Mouse (Mus musculus) stomach, embryonic 16.5 days (tissue): ENCODE data around the gene Hadhb. TPM values are rescaled to one million over a fixed set of nuclear protein-coding genes. Genes with fewer than 3 reads are reported as not detected.

Source experiments
- ATAC-seq: fragments of 200-750 bp; cut with Nextera tagmentation; 2 replicates; pipeline ENCODE4 v1.8.0; 2017; ENCODE audit warnings: moderate number of reproducible peaks, moderate TSS enrichment; ENCODE audit not compliant: insufficient read depth, low FRiP score
- H3K27ac ChIP-seq: fragments of 300-500 bp; sonication (generic); 2 replicates; pipeline ENCODE4 v1.5.1; 2014; ENCODE audit warnings: low read length
- H3K27me3 ChIP-seq: fragments of 300-500 bp; sonication (generic); 2 replicates; pipeline ENCODE4 v1.6.1; 2014; ENCODE audit warnings: low read length, control low read depth, mixed read lengths; ENCODE audit not compliant: control insufficient read depth, insufficient read depth
- H3K36me3 ChIP-seq: fragments of 300-500 bp; sonication (generic); 2 replicates; pipeline ENCODE4 v1.6.1; 2014; ENCODE audit warnings: low read length; ENCODE audit not compliant: control insufficient read depth, insufficient read depth
- H3K4me1 ChIP-seq: fragments of 300-500 bp; sonication (generic); 2 replicates; pipeline ENCODE4 v1.6.1; 2014; ENCODE audit warnings: low read length, control low read depth, mixed read lengths; ENCODE audit not compliant: control insufficient read depth, insufficient read depth
- H3K4me2 ChIP-seq: fragments of 300-500 bp; sonication (generic); 2 replicates; pipeline ENCODE4 v1.6.1; 2014; ENCODE audit warnings: low read depth, low read length, mixed read lengths
- H3K4me3 ChIP-seq: fragments of 300-500 bp; sonication (generic); replicated peaks from 2 replicates; pipeline ENCODE4 v1.5.1; 2014; ENCODE audit warnings: mild to moderate bottlenecking, low read length
- H3K9ac ChIP-seq: fragments of 300-500 bp; sonication (generic); 2 replicates; pipeline ENCODE4 v1.6.1; 2014; ENCODE audit warnings: low read length
- H3K9me3 ChIP-seq: fragments of 300-500 bp; sonication (generic); replicated peaks from 2 replicates; pipeline ENCODE4 v1.6.1; 2016; ENCODE audit warnings: low read length, control low read depth; ENCODE audit not compliant: control insufficient read depth
- WGBS: fragments of 180-500 bp; shearing (Covaris S2); extraction: QIAGEN DNeasy Blood & Tissue Kit; methylation state at CpG from one replicate; pipeline ENCODE4 v1.1.7; 2014; 5-methylcytosine and 5-hydroxymethylcytosine counted together
- polyA plus RNA-seq: library from polyadenylated mRNA; unstranded; fragments of >200 nt; fragmentation: Nextera tagmentation; extraction: Ambion mirVana; gene quantifications from 2 replicates; pipeline ENCODE4 v1.2.1, GENCODE M21; 2015

Hadhb gene
- polyA plus RNA-seq, 1 experiment from 2014 or later: 217 TPM

DNA sequence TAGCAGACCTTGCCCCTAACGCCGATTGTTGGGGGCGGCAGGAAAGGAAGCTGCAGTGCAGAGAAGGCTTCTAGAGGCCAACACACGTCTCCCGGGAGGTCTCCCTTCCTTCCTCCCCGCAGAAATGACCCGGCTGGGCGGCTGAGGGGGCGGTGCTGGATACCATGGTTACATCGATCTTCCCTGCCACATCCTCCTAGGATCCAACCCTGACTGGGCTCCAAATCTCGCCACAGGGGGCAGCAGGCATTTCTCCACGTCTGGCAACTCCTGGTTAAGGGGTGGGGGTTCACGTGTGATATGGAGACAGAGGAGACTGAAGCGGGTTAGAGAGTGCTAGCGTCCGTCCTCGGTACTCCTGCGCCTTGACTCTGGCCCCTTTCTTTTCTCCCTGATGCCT is 43.9 kb upstream of the Hadhb start:
- Histone ChIP-seq H3K4me1 (peaks cover 17% of the 10 kb centered on the region), H3K4me3 (peak overlapping the region; percentile 15), H3K4me2 (peak overlapping the region; percentile 49), H3K9ac (no peak overlapping the region), H3K27ac (no peak overlapping the region), H3K27me3 (peaks cover 28% of the 10 kb centered on the region), H3K9me3 (no peaks in the 10 kb centered on the region), H3K36me3 (no peaks in the 10 kb centered on the region)
- 3% methylated on average over 18 of the region's 18 CpGs for WGBS
- ATAC-seq: no peak

GRCm38 (mm10) chr5:30111771-30112170 is 43.3 kb upstream of the Hadhb start:
- Histone ChIP-seq H3K27ac (no peak overlapping the region), H3K4me1 (peaks cover 17% of the 10 kb centered on the region), H3K36me3 (no peaks in the 10 kb centered on the region), H3K9ac (no peak overlapping the region), H3K4me3 (no peak overlapping the region), H3K9me3 (no peaks in the 10 kb centered on the region), H3K4me2 (no peak overlapping the region), H3K27me3 (peaks cover 23% of the 10 kb centered on the region)
- WGBS: 68% methylated on average over 3 of the region's 3 CpGs
- no peak for ATAC-seq

DNA sequence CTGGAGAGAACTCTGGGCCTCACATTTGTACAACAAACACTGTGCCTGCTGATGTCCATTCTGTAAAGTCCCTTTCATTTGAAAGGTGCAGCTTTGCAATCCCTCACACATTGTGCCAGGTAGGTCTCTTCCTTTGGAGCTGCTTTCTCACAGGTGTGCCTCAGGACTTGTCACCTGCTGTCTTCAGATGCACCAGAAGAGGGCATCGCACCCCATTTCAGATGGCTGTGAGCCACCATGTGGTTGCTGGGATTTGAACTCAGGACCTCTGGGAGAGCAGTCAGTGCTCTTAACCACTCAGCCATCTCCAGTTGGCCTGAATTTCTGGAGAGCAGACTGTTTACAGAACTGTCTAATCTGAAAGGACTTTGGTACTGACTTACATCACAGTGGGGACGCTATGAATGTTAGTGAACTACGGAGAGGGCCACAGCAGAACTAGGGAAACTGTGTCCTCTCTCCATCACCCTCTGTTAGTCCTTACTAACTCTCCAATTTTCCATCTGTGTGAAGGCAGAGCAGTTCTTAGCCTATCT is 42.4 kb upstream of the Hadhb start:
- Histone ChIP-seq H3K27ac (no peak overlapping the region), H3K4me3 (no peak overlapping the region), H3K36me3 (no peaks in the 10 kb centered on the region), H3K4me1 (peaks cover 17% of the 10 kb centered on the region), H3K4me2 (no peak overlapping the region), H3K9me3 (no peaks in the 10 kb centered on the region), H3K9ac (no peak overlapping the region), H3K27me3 (peaks cover 23% of the 10 kb centered on the region)
- ATAC-seq: no peak
- WGBS: 77% methylated on average over 3 of the region's 3 CpGs

DNA sequence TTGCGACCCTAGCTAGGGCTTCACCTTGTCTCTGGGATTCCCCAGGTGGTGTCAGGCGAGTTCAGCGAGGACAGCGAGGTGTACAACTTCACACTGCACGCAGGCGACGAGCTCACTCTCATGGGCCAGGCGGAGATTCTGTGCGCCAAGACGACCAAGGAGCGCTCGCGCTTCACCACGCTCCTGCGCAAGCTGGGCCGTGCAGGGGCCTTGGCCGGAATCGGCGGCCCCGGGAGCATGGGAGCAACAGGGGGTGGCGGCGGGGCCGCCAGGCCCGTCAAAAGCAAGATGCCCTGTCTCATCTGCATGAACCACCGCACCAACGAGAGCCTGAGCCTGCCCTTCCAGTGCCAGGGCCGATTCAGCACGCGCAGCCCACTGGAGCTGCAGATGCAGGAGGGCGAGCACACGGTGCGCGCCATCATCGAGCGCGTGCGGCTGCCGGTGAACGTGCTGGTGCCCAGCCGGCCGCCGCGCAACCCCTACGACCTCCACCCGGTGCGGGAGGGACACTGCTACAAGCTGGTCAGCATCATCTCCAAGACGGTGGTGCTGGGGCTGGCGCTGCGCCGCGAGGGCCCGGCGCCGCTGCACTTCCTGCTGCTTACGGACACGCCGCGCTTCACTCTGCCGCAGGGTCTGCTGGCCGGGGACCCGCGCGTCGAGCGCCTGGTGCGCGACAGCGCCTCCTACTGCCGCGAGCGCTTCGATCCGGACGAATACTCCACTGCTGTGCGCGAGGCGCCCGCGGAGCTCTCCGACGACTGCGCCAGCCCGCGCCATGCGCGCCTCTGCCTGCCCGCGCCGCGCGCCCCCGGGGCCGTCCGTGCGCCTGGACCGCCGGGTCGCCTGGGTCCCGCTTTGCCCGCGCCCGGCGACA is 40.9 kb upstream of the Hadhb start:
- Histone ChIP-seq H3K36me3 (no peaks in the 10 kb centered on the region), H3K9ac (peak overlapping the region; percentile 74), H3K27ac (no peak overlapping the region), H3K9me3 (no peaks in the 10 kb centered on the region), H3K4me1 (peaks cover 17% of the 10 kb centered on the region), H3K27me3 (peaks cover 23% of the 10 kb centered on the region), H3K4me2 (peak overlapping the region; percentile 92), H3K4me3 (peak overlapping the region; percentile 54)
- ATAC-seq: peak; percentile 81
- WGBS: under 1% methylated on average over 103 of the region's 103 CpGs

DNA sequence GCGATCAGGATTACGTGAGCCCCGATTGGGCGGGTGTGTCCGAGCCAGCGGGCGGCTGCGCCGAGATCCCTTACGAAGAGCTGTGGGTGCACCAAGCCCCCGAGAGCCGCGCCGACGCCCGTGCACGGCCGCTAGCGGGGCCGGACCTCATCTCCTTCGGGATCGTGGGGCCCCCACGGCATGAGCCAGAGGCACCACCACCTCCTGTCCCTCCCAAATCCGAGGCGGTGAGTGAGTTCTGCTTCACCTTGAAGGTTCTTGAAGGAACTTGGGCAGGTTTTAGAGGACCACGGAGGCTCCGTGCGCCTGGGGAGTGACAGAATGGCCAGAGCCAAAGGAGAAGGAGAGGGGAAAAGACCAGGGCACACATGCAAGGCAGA is 40.3 kb upstream of the Hadhb start:
- H3K27me3 ChIP-seq: peaks cover 23% of the 10 kb centered on the region
- no peak overlapping the region for H3K27ac ChIP-seq
- ATAC-seq: 0 out of 2 replicates have a peak, but pooled peaks have one; percentile 2
- peak overlapping the region; percentile 74 for H3K9ac ChIP-seq
- H3K36me3 ChIP-seq: no peaks in the 10 kb centered on the region; the same call in 1 of the 2 replicates
- peaks cover 17% of the 10 kb centered on the region for H3K4me1 ChIP-seq
- H3K4me3 ChIP-seq: peak overlapping the region; percentile 54
- WGBS: 2% methylated on average over 28 of the region's 28 CpGs
- peak overlapping the region; percentile 92 for H3K4me2 ChIP-seq
- H3K9me3 ChIP-seq: no peaks in the 10 kb centered on the region

DNA sequence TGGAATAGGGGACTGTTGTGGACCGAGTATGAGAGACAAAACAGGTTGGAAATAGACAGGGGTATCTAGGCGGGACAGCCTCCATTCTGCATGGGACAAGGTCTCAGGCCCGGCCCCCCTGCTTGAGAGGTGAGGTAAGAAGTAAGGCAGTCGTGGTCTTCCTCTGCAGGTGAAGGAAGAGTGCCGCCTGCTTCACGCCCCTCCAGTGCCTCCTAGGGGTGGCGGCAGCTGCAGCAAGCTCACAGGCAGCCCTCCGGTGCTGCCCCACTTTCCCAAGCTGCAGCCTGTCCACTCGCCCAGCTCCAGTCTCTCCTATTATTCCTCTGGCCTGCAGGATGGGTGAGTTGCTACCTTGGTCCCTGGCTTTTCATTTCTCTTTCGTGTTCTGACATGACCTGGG is 39.3 kb upstream of the Hadhb start:
- H3K9ac ChIP-seq: no peak overlapping the region
- WGBS: 33% methylated on average over 10 of the region's 10 CpGs
- ATAC-seq: no peak
- no peak overlapping the region for H3K27ac ChIP-seq
- H3K36me3 ChIP-seq: peaks cover 3% of the 10 kb centered on the region; the same call in 1 of the 2 replicates
- H3K27me3 ChIP-seq: peaks cover 23% of the 10 kb centered on the region
- no peaks in the 10 kb centered on the region for H3K9me3 ChIP-seq
- H3K4me2 ChIP-seq: no peak overlapping the region
- H3K4me3 ChIP-seq: no peak overlapping the region
- H3K4me1 ChIP-seq: peaks cover 14% of the 10 kb centered on the region

- H3K27ac ChIP-seq: no peak overlapping the region
- H3K4me1 ChIP-seq: peaks cover 5% of the 10 kb centered on the region; the same call in 1 of the 2 replicates
- peaks cover 13% of the 10 kb centered on the region; the same call in 1 of the 2 replicates for H3K36me3 ChIP-seq
- H3K27me3 ChIP-seq: peaks cover 13% of the 10 kb centered on the region; the same call in 1 of the 2 replicates
- H3K4me3 ChIP-seq: no peak overlapping the region
- H3K9ac ChIP-seq: no peak overlapping the region
- no peak overlapping the region for H3K4me2 ChIP-seq
- H3K9me3 ChIP-seq: no peaks in the 10 kb centered on the region
- WGBS: 74% methylated on average over 1 of the region's 1 CpGs
- ATAC-seq: no peak
Observed at GRCm38 (mm10) chr5:30118018-30118417, 37.0 kb upstream of the Hadhb start.

DNA sequence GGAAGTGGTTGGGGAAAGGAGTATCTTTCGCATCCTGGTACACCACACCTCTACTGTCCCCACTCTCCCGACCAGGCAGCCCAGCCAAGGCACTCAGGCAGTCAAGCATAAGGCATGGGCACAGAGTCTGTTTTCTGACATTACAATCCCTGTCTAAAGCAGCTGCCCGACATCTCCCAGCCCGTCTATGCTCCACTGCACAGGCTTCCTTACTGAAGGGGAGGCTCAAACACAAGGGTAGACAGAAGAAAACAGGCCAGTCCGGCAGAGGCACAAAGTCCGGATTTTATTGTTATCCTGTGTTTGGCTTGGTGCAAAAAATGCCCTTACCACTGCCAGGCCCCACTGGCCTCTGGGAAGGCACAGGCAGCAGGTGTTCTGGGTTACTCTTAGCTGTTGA is 35.9 kb upstream of the Hadhb start:
- H3K36me3 ChIP-seq: peaks cover 17% of the 10 kb centered on the region; the same call in 1 of the 2 replicates
- ATAC-seq: no peak

GRCm38 (mm10) chr5:30120106-30120505 is 34.9 kb upstream of the Hadhb start:
- Histone ChIP-seq H3K27ac (no peak overlapping the region), H3K9me3 (no peaks in the 10 kb centered on the region), H3K4me1 (no peaks in the 10 kb centered on the region), H3K9ac (no peak overlapping the region), H3K27me3 (0 out of 2 replicates have a peak, but pooled peaks cover 3% of the 10 kb centered on the region), H3K4me2 (no peak overlapping the region), H3K36me3 (peaks cover 20% of the 10 kb centered on the region), H3K4me3 (no peak overlapping the region)
- no peak for ATAC-seq
- WGBS: 89% methylated on average over 7 of the region's 7 CpGs

More for the DNA sequence above, 35.9 kb upstream of the Hadhb start:
- Histone ChIP-seq H3K4me1 (0 out of 2 replicates have a peak, but pooled peaks cover 5% of the 10 kb centered on the region), H3K9me3 (no peaks in the 10 kb centered on the region), H3K9ac (no peak overlapping the region), H3K27ac (no peak overlapping the region), H3K4me2 (no peak overlapping the region), H3K4me3 (no peak overlapping the region), H3K27me3 (0 out of 2 replicates have a peak, but pooled peaks cover 3% of the 10 kb centered on the region)
- WGBS: 89% methylated on average over 6 of the region's 6 CpGs
